Mouse (Mus musculus) C2C12 (cell line): ENCODE measurements at regions not wholly inside any gene's neighbourhood (a gene's known extent, or its start where the extent isn't known, plus 50 kb on each side); places are given as distances from the start of the nearest gene placed in this dataset.

Experiments
- CTCF ChIP-seq: IDR thresholded peaks from one replicate; pipeline ENCODE4 v1.5.1; 2011; ENCODE audit not compliant: control insufficient read depth, insufficient read depth, insufficient read length
- FOSL1 ChIP-seq: IDR thresholded peaks from one replicate; pipeline ENCODE4 v1.8.0; 2011; ENCODE audit warnings: mild to moderate bottlenecking, low read length; ENCODE audit not compliant: poor library complexity, insufficient read depth, severe bottlenecking
- MYOG ChIP-seq: IDR thresholded peaks from one replicate; pipeline ENCODE4 v1.6.1; 2011; ENCODE audit not compliant: control insufficient read depth, insufficient read length; ENCODE audit errors: extremely low read depth
- USF1 ChIP-seq: IDR thresholded peaks from one replicate; pipeline ENCODE4 v1.6.1; 2011; ENCODE audit warnings: low read depth, mild to moderate bottlenecking, control low read depth, moderate library complexity

DNA sequence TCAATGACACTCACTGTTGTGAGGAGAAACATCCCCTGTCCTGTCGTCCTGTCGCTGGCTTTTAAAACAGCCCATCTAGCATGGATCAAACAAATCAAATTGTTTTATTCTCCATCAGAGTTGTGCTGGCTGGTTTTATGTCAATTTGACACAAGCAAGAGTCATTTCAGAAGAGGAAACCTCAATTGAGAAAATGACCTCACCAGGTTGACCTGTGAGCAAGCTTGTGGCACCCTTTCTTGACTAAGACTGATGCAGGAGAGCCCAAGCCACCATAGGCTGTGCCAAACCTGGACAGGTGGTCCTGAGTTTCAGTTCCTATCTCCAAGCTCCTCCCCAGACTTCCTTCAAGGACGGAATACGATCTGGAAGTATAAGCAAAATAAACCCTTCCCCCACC is 313.0 kb upstream of the Spred2 start:
- TF ChIP-seq CTCF (no peak), MYOG (no peak), USF1 (no peak), FOSL1 (no peak)
